Mouse (Mus musculus) forebrain, embryonic 16.5 days (tissue): ENCODE results near the gene Sult1c1. TPM values are rescaled to one million over a fixed set of nuclear protein-coding genes. Genes with fewer than 3 reads are reported as not detected.
"Not testable (repeated sequence)": the region's sequence is repeated elsewhere in the genome, so short reads cannot be mapped to it uniquely, and the experiment has no call there.

Experiments used
- ATAC-seq: fragments of 200-750 bp; cut with Nextera tagmentation; 2 replicates; pipeline ENCODE4 v1.8.0; 2017; ENCODE audit warnings: mild to moderate bottlenecking, moderate library complexity
- H3K27ac ChIP-seq: fragments of 300-500 bp; sonication (generic); 2 replicates; pipeline ENCODE4 v1.5.1; 2014; ENCODE audit warnings: low read length, control low read depth
- H3K27me3 ChIP-seq: fragments of 300-500 bp; sonication (generic); replicated peaks from 2 replicates; pipeline ENCODE4 v1.6.1; 2014; ENCODE audit warnings: low read length; ENCODE audit not compliant: control insufficient read depth, insufficient read depth
- H3K36me3 ChIP-seq: fragments of 300-500 bp; sonication (generic); 2 replicates; pipeline ENCODE4 v1.6.1; 2014; ENCODE audit not compliant: control insufficient read depth, insufficient read depth
- H3K4me1 ChIP-seq: fragments of 300-500 bp; sonication (generic); replicated peaks from 2 replicates; pipeline ENCODE4 v1.6.1; 2014; ENCODE audit warnings: low read length; ENCODE audit not compliant: control insufficient read depth, insufficient read depth
- H3K4me2 ChIP-seq: fragments of 300-500 bp; sonication (generic); 2 replicates; pipeline ENCODE4 v1.6.1; 2014; ENCODE audit warnings: mild to moderate bottlenecking, low read length, control low read depth
- H3K4me3 ChIP-seq: fragments of 300-500 bp; sonication (generic); replicated peaks from 2 replicates; pipeline ENCODE4 v1.5.1; 2014; ENCODE audit warnings: mild to moderate bottlenecking, low read length, control low read depth
- H3K9ac ChIP-seq: fragments of 300-500 bp; sonication (generic); replicated peaks from 2 replicates; pipeline ENCODE4 v1.6.1; 2014; ENCODE audit warnings: low read depth, low read length, control low read depth
- H3K9me3 ChIP-seq: fragments of 300-500 bp; sonication (generic); 2 replicates; pipeline ENCODE4 v1.6.1; 2016; ENCODE audit warnings: low read length; ENCODE audit not compliant: control insufficient read depth
- WGBS: fragments of 180-500 bp; shearing (Covaris S2); extraction: QIAGEN DNeasy Blood & Tissue Kit; methylation state at CpG from one replicate; pipeline ENCODE4 v1.1.7; 2014; 5-methylcytosine and 5-hydroxymethylcytosine counted together
- polyA plus RNA-seq: library from polyadenylated mRNA; unstranded; fragments of >200 nt; fragmentation: Nextera tagmentation; extraction: Ambion mirVana; gene quantifications from 2 replicates; pipeline ENCODE4 v1.2.1, GENCODE M21; 2015

The Sult1c1 gene
- polyA plus RNA-seq, result not detected in 2 replicates

GRCm38 (mm10) chr17:53990574-53990973, at the start of gene Sult1c1:
Gene Sult1c1 (minus strand): TSS chr17:53990674.
- Histone ChIP-seq H3K4me3 (no peak within 1 kb of the TSS), H3K9me3 (no peaks in the 10 kb centered on the region), H3K27ac (no peak within 1 kb of the TSS), H3K36me3 (no peaks in the 10 kb centered on the region), H3K9ac (no peak within 1 kb of the TSS), H3K4me2 (no peak within 1 kb of the TSS), H3K4me1 (no peaks in the 10 kb centered on the region), H3K27me3 (no peaks in the 10 kb centered on the region)
- WGBS, result 90% methylated on average over 6 of the region's 6 CpGs
- no peak for ATAC-seq

GRCm38 (mm10) chr17:54014204-54014603, 23.7 kb upstream of the Sult1c1 start:
- 10% methylated on average over 1 of the region's 1 CpGs for WGBS
- H3K4me1 ChIP-seq, result no peaks in the 10 kb centered on the region

GRCm38 (mm10) chr17:54011196-54011595, 20.7 kb upstream of the Sult1c1 start:
- Histone ChIP-seq H3K27me3 (no peaks in the 10 kb centered on the region), H3K4me1 (no peaks in the 10 kb centered on the region), H3K9me3 (no peaks in the 10 kb centered on the region), H3K36me3 (no peaks in the 10 kb centered on the region), H3K9ac (no peak overlapping the region), H3K4me3 (no peak overlapping the region), H3K27ac (no peak overlapping the region), H3K4me2 (no peak overlapping the region)
- no peak for ATAC-seq

More at GRCm38 (mm10) chr17:54014204-54014603, 23.7 kb upstream of the Sult1c1 start:
- ATAC-seq, result no peak
- Histone ChIP-seq H3K9ac (no peak overlapping the region), H3K36me3 (no peaks in the 10 kb centered on the region), H3K9me3 (no peaks in the 10 kb centered on the region), H3K27me3 (no peaks in the 10 kb centered on the region), H3K27ac (no peak overlapping the region), H3K4me2 (no peak overlapping the region), H3K4me3 (no peak overlapping the region)

- not testable (repeated sequence) for H3K27ac ChIP-seq, H3K9ac ChIP-seq, H3K4me2 ChIP-seq, H3K27me3 ChIP-seq, H3K4me1 ChIP-seq, H3K36me3 ChIP-seq, H3K9me3 ChIP-seq, H3K4me3 ChIP-seq, ATAC-seq
- 83% methylated on average over 1 of the region's 1 CpGs for WGBS
Observed at GRCm38 (mm10) chr17:54010536-54010935, 20.1 kb upstream of the Sult1c1 start.

GRCm38 (mm10) chr17:54003522-54003921, 13.0 kb upstream of the Sult1c1 start:
- Histone ChIP-seq H3K27me3 (no peaks in the 10 kb centered on the region), H3K4me3 (no peak overlapping the region), H3K36me3 (no peaks in the 10 kb centered on the region), H3K27ac (no peak overlapping the region), H3K9me3 (no peaks in the 10 kb centered on the region), H3K9ac (no peak overlapping the region), H3K4me1 (no peaks in the 10 kb centered on the region), H3K4me2 (no peak overlapping the region)
- no peak for ATAC-seq
- WGBS, result 79% methylated on average over 4 of the region's 4 CpGs

- Histone ChIP-seq H3K9ac (no peak overlapping the region), H3K36me3 (no peaks in the 10 kb centered on the region), H3K27ac (no peak overlapping the region), H3K4me1 (no peaks in the 10 kb centered on the region), H3K9me3 (no peaks in the 10 kb centered on the region), H3K4me2 (no peak overlapping the region), H3K27me3 (no peaks in the 10 kb centered on the region), H3K4me3 (no peak overlapping the region)
- no peak for ATAC-seq
- WGBS, result 88% methylated on average over 4 of the region's 4 CpGs
Observed at GRCm38 (mm10) chr17:53973606-53974005, 16.9 kb downstream of the Sult1c1 start.

- no peaks in the 10 kb centered on the region for H3K27me3 ChIP-seq
- 92% methylated on average over 19 of the region's 19 CpGs for WGBS
- ATAC-seq, result no peak
- no peak overlapping the region for H3K9ac ChIP-seq
- no peak overlapping the region for H3K27ac ChIP-seq
- no peaks in the 10 kb centered on the region for H3K9me3 ChIP-seq
- H3K4me2 ChIP-seq, result no peak overlapping the region
- H3K4me1 ChIP-seq, result no peaks in the 10 kb centered on the region
- no peaks in the 10 kb centered on the region for H3K36me3 ChIP-seq
- no peak overlapping the region for H3K4me3 ChIP-seq
Observed at GRCm38 (mm10) chr17:53941569-53942162, 48.8 kb downstream of the Sult1c1 start.

- H3K9me3 ChIP-seq, result no peaks in the 10 kb centered on the region
- H3K4me2 ChIP-seq, result no peak overlapping the region
- no peak for ATAC-seq
- H3K27ac ChIP-seq, result no peak overlapping the region
- H3K36me3 ChIP-seq, result no peaks in the 10 kb centered on the region
- H3K27me3 ChIP-seq, result no peaks in the 10 kb centered on the region
- no peaks in the 10 kb centered on the region for H3K4me1 ChIP-seq
- WGBS, result 93% methylated on average over 8 of the region's 8 CpGs
- no peak overlapping the region for H3K9ac ChIP-seq
- H3K4me3 ChIP-seq, result no peak overlapping the region
Observed at GRCm38 (mm10) chr17:53940726-53941125, 49.7 kb downstream of the Sult1c1 start.
